Mouse (Mus musculus): ENCODE results near the gene Mttp. TPM values are rescaled to one million over a fixed set of nuclear protein-coding genes. Genes with fewer than 3 reads are reported as not detected.

The Mttp gene
- polyA plus RNA-seq, 1 experiment from 2014 or later, result 6.8 TPM

DNA sequence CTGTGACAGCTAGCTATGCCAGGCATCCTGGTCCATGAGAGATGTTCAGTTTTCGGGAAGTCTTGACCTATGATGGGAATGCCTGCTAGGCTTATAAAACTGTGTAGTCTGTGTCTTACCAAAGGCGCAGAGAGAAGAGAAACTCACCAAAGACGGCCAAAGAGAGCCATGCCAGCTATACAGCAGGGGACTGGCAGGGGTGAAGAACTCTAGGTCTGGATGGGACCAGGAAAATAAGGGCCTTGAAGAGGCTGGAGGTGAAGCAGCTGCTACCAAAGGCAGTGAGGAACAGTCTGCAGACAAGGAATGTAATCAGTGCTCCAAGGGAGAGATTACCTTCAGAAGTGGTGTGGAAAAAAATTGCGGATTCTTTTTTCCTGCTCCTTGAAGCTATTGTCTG is 60.9 kb downstream of the Mttp start:
- no peak for DNase-seq
- Histone ChIP-seq H3K36me3 (ENCODE audit: insufficient read depth) (no peaks in the 10 kb centered on the region), H3K27ac (ENCODE audit: low read depth) (no peak overlapping the region), H3K4me2 (no peak overlapping the region), H3K4me3 (ENCODE audit: low read depth, low read length) (no peak overlapping the region), H3K27me3 (ENCODE audit: insufficient read depth, low read length) (no peaks in the 10 kb centered on the region), H3K4me1 (ENCODE audit: insufficient read depth) (no peaks in the 10 kb centered on the region; the same call in 1 of the 2 replicates), H3K9me3 (ENCODE audit: low read depth, low read length) (no peaks in the 10 kb centered on the region), H3K9ac (no peak overlapping the region)
- no peak for TF ChIP-seq CTCF (IDR thresholded peaks at IDR 0.05; ENCODE audit: low read depth)
- 74% methylated on average over 4 of the region's 4 CpGs for WGBS
- ATAC-seq (ENCODE audit: insufficient read depth), result no peak

DNA sequence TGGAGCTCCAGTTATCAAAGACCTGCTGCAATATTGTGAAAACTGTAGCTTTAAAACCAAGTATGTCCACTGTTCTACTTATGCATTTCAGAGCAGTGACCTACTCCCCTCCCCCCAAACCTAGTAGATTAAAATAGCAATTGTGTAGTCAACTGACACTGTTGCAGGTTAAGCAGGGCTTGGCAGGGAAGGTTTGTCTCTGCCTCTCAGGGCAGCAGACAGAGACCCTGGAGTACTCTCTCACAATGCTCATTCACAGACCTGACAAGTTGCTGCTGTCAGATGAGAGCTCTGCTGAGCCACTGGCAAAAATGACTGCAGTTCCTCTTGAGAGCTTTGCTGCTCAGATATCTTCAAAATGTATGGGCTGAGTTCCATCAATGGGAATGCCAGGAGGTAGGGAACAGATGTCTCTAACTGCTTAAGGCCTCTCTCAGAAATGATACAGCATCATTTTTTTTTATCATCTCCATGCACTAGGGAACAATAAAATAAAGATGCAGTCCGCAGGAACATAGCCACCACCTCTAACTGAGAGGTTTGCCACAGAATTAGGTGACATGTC is 61.6 kb downstream of the Mttp start:
- H3K4me2 ChIP-seq, result no peak overlapping the region
- no peak overlapping the region for H3K27ac ChIP-seq (ENCODE audit: low read depth)
- no peak overlapping the region for H3K4me3 ChIP-seq (ENCODE audit: low read depth, low read length)
- 84% methylated on average over 1 of the region's 1 CpGs for WGBS
- H3K27me3 ChIP-seq (ENCODE audit: insufficient read depth, low read length), result no peaks in the 10 kb centered on the region
- H3K9ac ChIP-seq, result no peak overlapping the region
- TF ChIP-seq CTCF (IDR thresholded peaks at IDR 0.05; ENCODE audit: low read depth), result no peak
- DNase-seq, result no peak
- no peak for ATAC-seq (ENCODE audit: insufficient read depth)
- H3K36me3 ChIP-seq (ENCODE audit: insufficient read depth), result no peaks in the 10 kb centered on the region
- no peaks in the 10 kb centered on the region for H3K9me3 ChIP-seq (ENCODE audit: low read depth, low read length)
- H3K4me1 ChIP-seq (ENCODE audit: insufficient read depth), result no peaks in the 10 kb centered on the region; the same call in 1 of the 2 replicates

DNA sequence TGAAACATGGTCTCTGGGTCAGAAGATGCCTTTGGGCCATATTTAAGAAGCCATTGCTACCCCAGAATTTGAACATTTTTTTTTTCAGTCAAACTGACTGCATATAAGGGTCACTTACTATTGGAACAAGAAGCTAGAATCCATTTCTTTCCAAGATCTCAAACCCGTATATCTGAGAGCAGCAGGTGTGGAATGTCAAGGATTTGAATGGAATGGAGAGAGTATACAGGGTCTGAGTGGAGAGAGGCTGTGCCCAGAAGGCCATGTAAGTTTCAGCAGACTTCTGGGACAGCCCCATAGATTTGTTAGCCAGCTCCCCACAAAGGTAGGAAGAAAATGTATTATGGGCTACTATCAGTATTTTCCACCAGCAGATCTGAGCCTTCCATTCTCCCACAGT is 66.1 kb downstream of the Mttp start:
- DNase-seq, result no peak
- Histone ChIP-seq H3K4me3 (ENCODE audit: low read depth, low read length) (no peak overlapping the region), H3K27me3 (ENCODE audit: insufficient read depth, low read length) (no peaks in the 10 kb centered on the region), H3K4me1 (ENCODE audit: insufficient read depth) (peaks cover 4% of the 10 kb centered on the region; the same call in 1 of the 2 replicates), H3K36me3 (ENCODE audit: insufficient read depth) (no peaks in the 10 kb centered on the region), H3K27ac (ENCODE audit: low read depth) (peak overlapping the region; percentile 46; the same call in 1 of the 2 replicates), H3K9ac (no peak overlapping the region), H3K4me2 (no peak overlapping the region), H3K9me3 (ENCODE audit: low read depth, low read length) (no peaks in the 10 kb centered on the region)
- ATAC-seq (ENCODE audit: insufficient read depth), result 0 out of 2 replicates have a peak, but pooled peaks have one; percentile 58
- no peak for TF ChIP-seq CTCF (IDR thresholded peaks at IDR 0.05; ENCODE audit: low read depth)
- 33% methylated on average over 1 of the region's 1 CpGs for WGBS

DNA sequence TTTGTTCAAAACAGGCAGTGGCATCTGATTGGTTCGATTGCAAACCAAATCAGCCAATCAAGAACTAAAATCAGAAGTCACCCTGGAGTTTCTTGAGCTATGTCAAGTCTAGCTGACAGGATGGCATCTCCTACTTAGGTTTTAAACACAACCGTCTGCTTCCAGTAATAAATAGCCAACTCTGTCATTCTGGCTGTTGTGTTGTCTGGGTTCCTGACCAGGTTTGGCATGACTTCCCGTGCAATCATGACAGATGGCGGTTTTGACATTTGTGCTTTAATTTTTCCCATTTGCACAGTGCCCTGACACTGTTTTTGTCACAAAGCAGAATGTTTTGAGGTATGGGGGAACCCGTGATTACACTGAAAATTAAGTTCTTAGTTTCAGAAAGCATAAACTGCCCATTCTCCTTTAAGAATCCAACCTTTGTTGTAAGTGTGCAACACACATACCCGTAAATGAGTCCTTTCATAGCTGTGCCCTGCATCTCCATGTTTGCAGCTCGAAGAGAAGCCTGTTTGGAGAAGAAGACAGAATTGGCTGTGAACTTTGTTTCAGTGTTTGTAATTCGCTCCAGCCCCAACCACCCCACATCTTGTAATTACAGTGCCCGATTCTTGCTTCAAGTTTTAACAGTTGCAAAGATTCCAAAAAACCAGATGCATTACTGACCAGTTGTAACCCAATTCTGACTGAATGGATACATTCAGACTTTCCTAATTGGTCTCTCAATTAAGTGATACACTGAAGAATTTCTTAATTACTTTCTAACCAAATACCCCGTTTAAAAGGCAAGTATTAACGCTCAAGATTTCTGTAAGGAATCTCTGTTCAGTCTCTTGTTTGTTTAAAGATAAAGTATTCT is 67.1 kb downstream of the Mttp start:
- ATAC-seq (ENCODE audit: insufficient read depth) (no peak), DNase-seq (no peak)
- Histone ChIP-seq H3K27ac (ENCODE audit: low read depth) (no peak overlapping the region), H3K4me3 (ENCODE audit: low read depth, low read length) (no peak overlapping the region), H3K4me2 (no peak overlapping the region), H3K9me3 (ENCODE audit: low read depth, low read length) (no peaks in the 10 kb centered on the region), H3K27me3 (ENCODE audit: insufficient read depth, low read length) (no peaks in the 10 kb centered on the region), H3K4me1 (ENCODE audit: insufficient read depth) (peaks cover 4% of the 10 kb centered on the region; the same call in 1 of the 2 replicates), H3K9ac (no peak overlapping the region), H3K36me3 (ENCODE audit: insufficient read depth) (no peaks in the 10 kb centered on the region)
- 67% methylated on average over 11 of the region's 11 CpGs for WGBS
- TF ChIP-seq CTCF (IDR thresholded peaks at IDR 0.05; ENCODE audit: low read depth), result no peak

DNA sequence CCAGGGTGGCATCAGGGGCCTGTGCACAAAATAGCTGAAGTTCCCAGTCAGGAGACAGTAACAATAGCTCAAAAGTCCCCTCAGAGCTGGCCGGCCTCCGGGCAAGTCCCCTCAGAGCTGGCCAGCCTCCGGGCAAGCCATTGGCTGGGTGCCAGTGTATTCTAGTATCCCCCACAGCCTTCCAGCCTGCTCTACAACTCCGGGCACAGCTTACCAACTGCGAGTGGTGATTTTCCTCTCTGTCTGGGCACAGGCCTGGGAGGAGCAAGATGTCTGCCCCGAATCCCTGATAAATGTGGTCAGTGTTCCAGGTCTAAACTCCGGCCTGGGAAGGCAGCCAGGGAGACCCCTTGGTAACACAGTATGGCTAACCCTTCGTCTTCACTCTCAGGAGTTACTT is 69.6 kb downstream of the Mttp start:
- 55% methylated on average over 8 of the region's 8 CpGs for WGBS
- no peak overlapping the region for H3K9ac ChIP-seq
- DNase-seq (peak; percentile 48), ATAC-seq (ENCODE audit: insufficient read depth) (0 out of 2 replicates have a peak, but pooled peaks have one; percentile 44)
- H3K27me3 ChIP-seq (ENCODE audit: insufficient read depth, low read length), result no peaks in the 10 kb centered on the region
- TF ChIP-seq CTCF (IDR thresholded peaks at IDR 0.05; ENCODE audit: low read depth), result no peak
- no peaks in the 10 kb centered on the region for H3K9me3 ChIP-seq (ENCODE audit: low read depth, low read length)
- no peak overlapping the region for H3K4me3 ChIP-seq (ENCODE audit: low read depth, low read length)
- no peak overlapping the region for H3K4me2 ChIP-seq
- H3K4me1 ChIP-seq (ENCODE audit: insufficient read depth), result peaks cover 4% of the 10 kb centered on the region; the same call in 1 of the 2 replicates
- no peak overlapping the region for H3K27ac ChIP-seq (ENCODE audit: low read depth)
- H3K36me3 ChIP-seq (ENCODE audit: insufficient read depth), result no peaks in the 10 kb centered on the region

DNA sequence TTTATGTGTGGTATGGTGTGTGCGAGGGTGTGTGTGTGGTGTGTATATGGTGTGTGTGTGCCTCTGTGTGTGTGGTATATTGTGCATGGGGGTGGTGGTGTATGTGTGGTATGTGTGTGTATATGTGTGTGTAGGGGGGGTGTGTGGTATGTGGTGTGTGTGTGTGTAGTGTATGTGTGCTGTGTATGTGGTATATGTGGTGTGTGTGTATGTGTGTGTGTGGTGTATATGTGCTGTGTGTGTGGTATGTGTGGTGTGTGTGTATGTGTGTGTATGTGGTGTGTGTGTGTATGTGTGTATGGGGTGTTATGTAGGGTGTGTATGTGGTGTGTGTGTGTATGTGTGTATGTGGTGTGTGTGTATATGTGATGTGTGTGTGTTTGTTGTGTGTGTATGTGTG is 70.6 kb downstream of the Mttp start:
- WGBS, result 100% methylated on average over 1 of the region's 1 CpGs
- H3K27me3 ChIP-seq (ENCODE audit: insufficient read depth, low read length), result no peaks in the 10 kb centered on the region
- no peak for TF ChIP-seq CTCF (IDR thresholded peaks at IDR 0.05; ENCODE audit: low read depth)
- H3K9ac ChIP-seq, result no peak overlapping the region
- ATAC-seq (ENCODE audit: insufficient read depth), result no peak
- no peak overlapping the region for H3K4me2 ChIP-seq
- no peak overlapping the region for H3K4me3 ChIP-seq (ENCODE audit: low read depth, low read length)
- H3K36me3 ChIP-seq (ENCODE audit: insufficient read depth), result no peaks in the 10 kb centered on the region
- H3K27ac ChIP-seq (ENCODE audit: low read depth), result no peak overlapping the region
- no peaks in the 10 kb centered on the region for H3K9me3 ChIP-seq (ENCODE audit: low read depth, low read length)
- H3K4me1 ChIP-seq (ENCODE audit: insufficient read depth), result peaks cover 4% of the 10 kb centered on the region; the same call in 1 of the 2 replicates
- no peak for DNase-seq

DNA sequence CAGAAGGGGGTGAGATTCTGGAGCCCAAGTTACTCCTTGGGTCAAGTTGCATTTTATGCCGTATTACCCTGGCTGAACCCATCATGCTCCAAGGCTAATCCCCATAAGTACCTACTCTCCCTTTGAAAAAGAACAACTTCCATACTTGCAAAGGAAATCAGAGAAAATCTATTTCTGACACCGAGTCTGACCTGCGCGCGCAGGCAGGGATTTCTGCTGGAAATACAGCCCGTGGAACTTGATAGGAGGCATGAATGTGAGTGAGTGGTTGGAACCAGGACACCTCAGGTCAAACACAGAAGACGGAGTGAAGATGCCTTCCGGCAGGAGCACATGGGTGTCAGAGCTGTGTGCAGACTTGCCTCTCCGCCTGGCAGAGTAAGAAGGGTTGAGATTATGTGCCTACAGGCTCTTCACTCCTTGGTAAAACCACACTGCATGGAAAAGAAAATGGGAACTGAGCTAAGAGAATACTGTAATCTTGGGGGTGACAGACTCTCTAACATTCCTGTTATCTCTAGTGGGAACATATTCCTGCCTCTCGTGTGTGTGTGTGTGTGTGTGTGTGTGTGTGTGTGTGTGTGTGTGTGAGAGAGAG is 73.2 kb downstream of the Mttp start:
- H3K4me1 ChIP-seq (ENCODE audit: insufficient read depth), result 0 out of 2 replicates have a peak, but pooled peaks cover 4% of the 10 kb centered on the region
- no peak for TF ChIP-seq CTCF (IDR thresholded peaks at IDR 0.05; ENCODE audit: low read depth)
- H3K9me3 ChIP-seq (ENCODE audit: low read depth, low read length), result no peaks in the 10 kb centered on the region
- DNase-seq (no peak), ATAC-seq (ENCODE audit: insufficient read depth) (no peak)
- no peak overlapping the region for H3K9ac ChIP-seq
- WGBS, result 71% methylated on average over 10 of the region's 10 CpGs
- H3K27me3 ChIP-seq (ENCODE audit: insufficient read depth, low read length), result no peaks in the 10 kb centered on the region
- no peaks in the 10 kb centered on the region for H3K36me3 ChIP-seq (ENCODE audit: insufficient read depth)
- H3K4me3 ChIP-seq (ENCODE audit: low read depth, low read length), result no peak overlapping the region
- no peak overlapping the region for H3K27ac ChIP-seq (ENCODE audit: low read depth)
- no peak overlapping the region for H3K4me2 ChIP-seq
